Mouse (Mus musculus): Measurements from ENCODE around the gene Nsdhl. TPM values are rescaled to one million over a fixed set of nuclear protein-coding genes. Genes with fewer than 3 reads are reported as not detected.
A peak's percentile ranks its signal among the peaks of the same experiment; 100 is the strongest.

The Nsdhl gene
- polyA plus RNA-seq, 1 experiment, result 32.6 TPM

DNA sequence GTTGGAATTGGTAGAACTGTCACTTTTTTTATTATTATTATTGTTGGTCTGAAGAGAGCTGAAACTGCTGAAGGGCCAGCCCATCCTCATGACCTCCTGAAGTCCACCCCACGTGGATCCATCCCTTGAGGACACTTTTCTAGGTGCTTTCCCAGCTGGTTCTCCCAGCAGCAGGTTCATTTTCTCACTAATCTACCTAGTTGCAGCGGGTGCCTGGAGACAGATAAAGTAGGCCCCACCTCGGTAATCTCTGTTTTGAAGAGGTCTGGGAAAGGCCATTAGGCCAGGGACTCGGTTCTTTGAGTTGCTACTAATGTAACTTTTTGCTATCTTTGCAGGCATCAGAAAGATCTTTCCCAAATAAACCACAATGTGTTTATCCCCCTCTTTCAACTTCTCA lies 87.3 kb downstream of the Nsdhl start:
- WGBS, result 86% methylated on average over 4 of the region's 4 CpGs
- H3K27ac ChIP-seq (ENCODE audit: insufficient read depth, low read length), result no peak overlapping the region
- no peaks in the 10 kb centered on the region for H3K4me1 ChIP-seq (ENCODE audit: control insufficient read depth, insufficient read depth, low read length)
- no peak for DNase-seq
- no peak overlapping the region for H3K4me3 ChIP-seq (replicated peaks; ENCODE audit: insufficient read depth, low read depth, low read length)
- no peak for TF ChIP-seq POLR2A (IDR thresholded peaks at IDR 0.05; ENCODE audit: borderline replicate concordance, insufficient read depth, low read length)
- no peak for TF ChIP-seq CTCF (IDR thresholded peaks at IDR 0.05; ENCODE audit: borderline replicate concordance, insufficient read depth, low read depth, low read length)
- no peaks in the 10 kb centered on the region for H3K27me3 ChIP-seq (ENCODE audit: control insufficient read depth, insufficient read depth, low read length)

GRCm38 (mm10) chrX:73007597-73008479 lies 89.5 kb downstream of the Nsdhl start:
- Histone ChIP-seq H3K4me1 (ENCODE audit: control insufficient read depth, insufficient read depth, low read length) (no peaks in the 10 kb centered on the region), H3K27ac (ENCODE audit: insufficient read depth, low read length) (peak overlapping the region; percentile 56), H3K27me3 (ENCODE audit: control insufficient read depth, insufficient read depth, low read length) (no peaks in the 10 kb centered on the region), H3K4me3 (replicated peaks; ENCODE audit: insufficient read depth, low read depth, low read length) (peak overlapping the region; percentile 51)
- TF ChIP-seq CTCF (IDR thresholded peaks at IDR 0.05; ENCODE audit: borderline replicate concordance, insufficient read depth, low read depth, low read length) (peak; percentile 88), POLR2A (IDR thresholded peaks at IDR 0.05; ENCODE audit: borderline replicate concordance, insufficient read depth, low read length) (peak; percentile 84)
- WGBS, result 8% methylated on average over 23 of the region's 27 CpGs
- peak; percentile 94 for DNase-seq

Other genes with a start within 250 kb of the Nsdhl start
- gene Gabrq, start 93.4 kb upstream of the Nsdhl start, polyA plus RNA-seq (2012; rRNA removed), result 2.7 and 3.1 TPM in 2 replicates
- 35.8 and 37.5 TPM in 2 replicates for gene Cetn2, start 146 bp upstream of the Nsdhl start, polyA plus RNA-seq (2012; rRNA removed)
- gene Zfp185, start 68.8 kb downstream of the Nsdhl start, polyA plus RNA-seq (2012; rRNA removed), result 0.41 and 0.95 TPM in 2 replicates
- 0.13 TPM in 2 replicates for gene Pnma5, start 118.5 kb downstream of the Nsdhl start, polyA plus RNA-seq (2012; rRNA removed)
- 17.3 and 19.4 TPM in 2 replicates for gene Pnma3, start 146.2 kb downstream of the Nsdhl start, polyA plus RNA-seq (2012; rRNA removed)
- gene Xlr4a, start 163.9 kb downstream of the Nsdhl start, polyA plus RNA-seq (2012; rRNA removed), result 0.21 and 0.54 TPM in 2 replicates
- gene Xlr3a, start 178.5 kb downstream of the Nsdhl start, polyA plus RNA-seq (2012; rRNA removed), result 2.3 and 3.3 TPM in 2 replicates
- 0.16 TPM in 1 of 2 replicates, not detected in the other for gene Gm14685, start 198.5 kb downstream of the Nsdhl start, polyA plus RNA-seq (2012; rRNA removed)
- 0.07 TPM in 1 of 2 replicates, not detected in the other for gene Xlr5b, start 230.2 kb downstream of the Nsdhl start, polyA plus RNA-seq (2012; rRNA removed)
- 0.13 and 0.32 TPM in 2 replicates for gene DXBay18, start 230.9 kb downstream of the Nsdhl start, polyA plus RNA-seq (2012; rRNA removed)

Data from cerebellum, adult 2 months (tissue).